Mouse (Mus musculus) cerebellum, adult 9-10 months (tissue): ENCODE results near the gene Psmg1.
"Not testable (repeated sequence)": the region's sequence is repeated elsewhere in the genome, so short reads cannot be mapped to it uniquely, and the experiment has no call there.

Experiments used
- DNase-seq: peaks from one replicate; pipeline ENCODE4 v3.0.0; 2022

Psmg1 gene

DNA sequence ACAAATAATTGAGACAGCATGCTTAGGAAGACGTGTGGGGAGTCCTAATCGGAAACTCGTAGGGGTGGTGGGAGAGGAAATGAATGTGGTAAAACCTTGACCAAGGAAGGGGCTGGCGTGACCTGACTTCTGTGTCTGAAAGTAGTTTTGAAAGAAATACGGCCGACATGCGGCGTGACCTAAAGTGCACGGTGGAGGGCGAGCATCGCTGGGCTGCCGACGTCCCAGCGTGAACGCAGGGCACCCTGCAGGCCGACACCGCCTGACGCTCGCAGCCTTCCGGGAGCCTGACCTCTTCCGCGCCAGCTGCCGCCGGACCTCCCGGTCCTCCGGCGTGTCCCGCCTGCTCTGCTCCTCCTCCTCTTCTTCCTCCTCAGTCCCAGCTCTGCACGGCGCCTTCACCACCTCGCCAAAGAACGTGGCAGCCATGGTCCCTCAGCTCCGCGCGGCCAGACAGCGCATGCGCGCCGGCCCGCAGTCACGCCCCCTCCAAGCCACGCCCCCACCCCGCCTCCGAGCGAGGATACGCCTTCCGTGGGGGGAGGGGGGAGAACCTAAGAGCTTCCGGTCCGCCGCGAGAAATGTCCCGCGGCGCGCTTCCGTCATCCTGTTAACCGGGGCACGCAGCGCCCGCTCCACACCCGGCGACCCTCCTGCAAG lies at the start of gene Psmg1:
Psmg1 (minus strand) TSS at position 499 of the 660 bp plus-strand sequence.
- DNase-seq, result peak; percentile 97

DNA sequence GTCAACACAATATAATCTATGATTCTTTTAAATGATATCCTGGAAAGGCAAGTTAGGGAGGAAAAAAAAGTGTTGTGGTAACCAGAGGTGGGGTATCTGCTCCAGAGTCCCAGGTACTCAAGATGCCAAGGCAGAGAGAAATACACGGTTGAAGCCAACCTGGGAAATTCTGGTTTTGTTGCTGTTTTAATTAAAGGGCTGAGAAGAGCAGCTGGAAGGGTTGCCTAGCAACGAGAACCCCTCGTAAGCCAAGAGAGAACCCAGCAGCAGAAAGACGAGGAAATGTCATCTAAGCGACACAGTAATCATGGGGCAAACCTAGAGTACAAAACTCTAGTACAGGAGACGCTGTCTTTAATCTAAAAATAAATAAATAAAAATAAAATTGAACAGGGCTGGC lies 48.8 kb upstream of the Psmg1 start:
- no peak for DNase-seq

DNA sequence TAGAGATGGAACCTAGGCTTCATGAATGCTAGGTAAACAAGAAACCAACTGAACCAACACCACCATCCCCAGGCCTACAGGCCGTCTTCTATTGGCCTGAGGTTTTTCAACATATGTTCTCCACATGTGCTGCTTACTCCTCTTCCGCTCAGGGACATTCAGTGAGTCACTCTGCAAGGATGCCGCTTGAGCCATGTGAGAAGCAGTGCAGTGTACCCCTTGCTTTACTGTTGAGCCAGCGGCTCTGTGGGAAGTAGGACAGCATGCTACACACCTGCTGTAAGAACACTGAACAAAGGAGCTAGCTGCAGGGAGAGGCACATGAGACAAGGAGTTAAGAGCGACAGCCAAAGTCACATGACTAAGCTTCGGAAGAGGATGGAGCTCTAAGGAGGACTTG lies 43.7 kb upstream of the Psmg1 start:
- no peak for DNase-seq

DNA sequence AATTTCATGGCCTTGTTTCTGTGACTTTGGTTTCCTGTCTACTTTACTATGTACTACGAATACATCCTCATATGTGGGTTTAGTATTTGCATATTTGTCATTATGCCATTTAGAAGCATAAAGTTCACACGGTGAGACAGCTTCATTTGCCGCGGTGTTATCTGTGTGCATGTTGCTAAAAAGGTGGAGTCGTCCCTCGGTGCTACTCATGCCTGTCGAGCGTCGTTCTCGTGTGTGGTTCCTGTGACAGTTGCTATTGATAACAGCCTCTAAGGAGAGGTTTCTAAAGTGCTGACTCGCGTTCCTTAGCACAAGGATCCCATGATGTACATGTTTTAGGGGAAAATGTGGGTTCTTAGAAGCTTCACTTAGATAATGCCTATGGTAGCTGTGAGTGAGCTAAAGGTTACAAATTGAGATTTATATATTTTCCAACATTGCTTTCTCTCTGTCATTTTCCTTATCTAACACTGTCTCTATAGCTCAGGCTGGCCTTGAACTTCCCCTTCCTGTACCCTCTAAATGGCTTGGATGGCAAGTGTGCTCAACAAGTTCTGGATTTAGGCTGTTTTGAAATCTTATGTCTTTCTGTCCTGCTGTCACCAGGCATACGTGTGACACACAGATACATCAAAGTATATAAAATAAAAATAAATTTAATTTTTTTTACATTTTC lies 41.7 kb upstream of the Psmg1 start:
- DNase-seq, result no peak

DNA sequence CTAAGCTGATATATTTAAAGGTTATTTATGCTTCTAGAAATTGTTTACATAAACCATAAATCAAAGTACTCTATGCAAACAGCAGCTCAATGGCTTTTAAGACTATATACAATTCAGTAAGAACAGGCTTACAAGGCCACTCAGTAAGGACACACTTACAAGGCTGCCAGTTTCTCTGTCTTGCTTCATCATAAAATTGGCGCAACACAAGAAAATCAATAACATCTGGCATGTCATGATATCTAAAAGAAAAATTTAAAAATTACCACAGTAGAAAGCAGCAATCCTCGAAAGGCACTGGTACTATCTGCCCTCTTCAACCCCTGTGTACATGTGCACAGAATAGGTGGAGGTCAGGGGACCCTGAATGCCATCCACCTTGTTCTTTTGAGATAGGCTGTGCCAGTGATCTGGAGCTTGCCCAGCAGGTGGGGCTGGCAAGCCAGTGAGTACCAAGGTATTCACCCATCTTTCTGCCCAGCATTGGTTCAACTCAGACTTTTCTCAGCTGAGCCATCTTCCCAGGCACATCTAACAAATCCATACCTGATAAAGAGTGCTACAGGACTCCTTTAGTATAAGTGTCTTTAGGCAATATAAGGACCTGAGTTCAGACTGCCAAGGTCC lies 39.8 kb upstream of the Psmg1 start:
- DNase-seq, result no peak

DNA sequence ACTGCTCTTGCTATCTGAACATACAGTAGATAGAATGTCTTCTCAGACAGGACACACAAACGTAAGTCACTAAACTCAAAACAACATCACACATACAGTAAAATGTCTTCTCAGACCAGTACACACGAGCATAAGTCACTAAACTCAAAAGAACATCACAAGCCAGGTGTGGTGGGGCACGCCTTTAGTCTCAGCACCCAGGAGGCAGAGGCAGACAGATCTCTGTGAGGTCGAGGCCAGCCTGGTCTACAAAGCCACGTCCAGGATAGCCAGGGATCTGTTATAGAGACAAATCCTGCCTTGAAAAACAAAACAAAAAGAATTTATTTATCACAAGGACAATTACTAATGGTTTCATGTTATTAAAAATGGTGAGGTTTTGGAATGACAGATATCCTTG lies 35.5 kb upstream of the Psmg1 start:
- DNase-seq, result no peak

DNA sequence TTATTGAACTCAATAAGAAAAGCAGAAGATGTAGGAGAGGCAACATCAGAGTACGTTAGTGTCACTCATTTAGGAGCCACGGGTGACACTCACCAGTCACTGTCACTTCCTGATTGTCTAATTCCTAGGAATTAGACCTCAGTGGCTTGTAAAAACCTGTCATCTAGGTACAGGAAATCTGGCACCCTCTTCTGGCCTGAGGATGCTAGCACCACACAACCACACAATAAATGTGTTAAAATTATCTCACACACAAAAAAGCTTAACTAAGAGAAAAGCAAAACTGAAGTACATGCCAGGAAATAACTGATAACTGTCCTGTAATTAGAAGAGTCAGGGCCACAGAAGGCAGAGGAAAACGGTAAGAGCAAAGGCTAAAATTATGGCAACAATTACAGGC lies 34.5 kb upstream of the Psmg1 start:
- DNase-seq, result no peak

DNA sequence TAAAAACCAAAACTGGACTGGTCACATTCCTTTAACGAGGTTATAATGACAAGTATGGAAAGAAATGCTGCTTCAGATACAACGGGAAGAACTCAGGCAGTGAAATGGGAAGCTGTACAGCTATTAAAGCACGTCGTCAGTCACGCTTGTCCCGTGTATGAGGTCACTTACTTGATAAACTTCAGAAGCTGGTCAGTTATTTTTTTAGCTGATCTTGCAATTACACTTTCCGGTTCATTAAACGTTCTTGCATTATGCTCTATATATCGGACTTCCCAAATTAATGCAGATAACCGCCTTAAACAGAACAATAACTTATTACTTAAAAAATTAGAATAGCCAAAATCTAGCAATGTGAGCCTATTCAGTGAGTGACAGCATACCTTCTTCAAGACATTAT lies 30.3 kb upstream of the Psmg1 start:
- DNase-seq, result no peak

DNA sequence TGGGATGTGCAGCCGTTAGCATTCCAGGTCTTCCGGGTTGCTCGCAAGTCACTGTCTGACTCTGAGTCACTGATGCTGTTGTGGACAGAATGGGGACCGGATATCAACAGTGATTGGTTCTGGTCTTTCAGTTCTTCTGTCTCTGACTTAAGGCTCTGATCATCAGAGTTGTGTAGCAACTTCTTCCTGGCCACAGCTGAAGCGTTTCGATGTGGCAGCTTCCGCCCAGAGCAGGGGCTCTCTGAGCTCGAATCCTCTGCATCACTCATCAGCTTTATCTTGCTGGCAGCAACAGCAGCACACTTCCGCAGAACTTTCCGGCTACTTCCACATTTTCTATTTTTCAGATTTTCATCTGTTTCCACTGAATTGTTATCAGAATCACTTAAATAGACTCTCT lies 18.4 kb upstream of the Psmg1 start:
- not testable (repeated sequence) for DNase-seq

DNA sequence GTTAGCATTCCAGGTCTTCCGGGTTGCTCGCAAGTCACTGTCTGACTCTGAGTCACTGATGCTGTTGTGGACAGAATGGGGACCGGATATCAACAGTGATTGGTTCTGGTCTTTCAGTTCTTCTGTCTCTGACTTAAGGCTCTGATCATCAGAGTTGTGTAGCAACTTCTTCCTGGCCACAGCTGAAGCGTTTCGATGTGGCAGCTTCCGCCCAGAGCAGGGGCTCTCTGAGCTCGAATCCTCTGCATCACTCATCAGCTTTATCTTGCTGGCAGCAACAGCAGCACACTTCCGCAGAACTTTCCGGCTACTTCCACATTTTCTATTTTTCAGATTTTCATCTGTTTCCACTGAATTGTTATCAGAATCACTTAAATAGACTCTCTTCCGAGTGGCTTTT lies 13.5 kb upstream of the Psmg1 start:
- DNase-seq, result not testable (repeated sequence)

DNA sequence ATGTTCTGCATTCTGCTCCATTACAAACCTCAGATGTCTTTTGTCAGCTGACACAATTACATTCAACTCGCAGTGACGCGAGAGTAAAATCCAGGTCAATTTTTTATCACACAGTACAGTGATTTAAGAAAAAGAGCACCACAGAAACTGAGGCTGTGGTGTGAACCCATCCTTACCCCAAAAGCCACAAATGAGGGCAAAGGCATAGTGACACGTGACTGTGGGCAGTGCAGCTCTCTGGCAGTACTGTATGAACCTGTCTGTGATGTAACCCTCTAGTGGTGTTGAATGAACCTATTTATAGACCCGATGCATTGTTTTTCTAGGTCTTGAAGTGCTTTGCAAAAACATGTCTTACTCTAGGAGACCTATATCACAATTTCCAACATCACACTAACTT lies 8.5 kb upstream of the Psmg1 start:
- DNase-seq, result no peak

DNA sequence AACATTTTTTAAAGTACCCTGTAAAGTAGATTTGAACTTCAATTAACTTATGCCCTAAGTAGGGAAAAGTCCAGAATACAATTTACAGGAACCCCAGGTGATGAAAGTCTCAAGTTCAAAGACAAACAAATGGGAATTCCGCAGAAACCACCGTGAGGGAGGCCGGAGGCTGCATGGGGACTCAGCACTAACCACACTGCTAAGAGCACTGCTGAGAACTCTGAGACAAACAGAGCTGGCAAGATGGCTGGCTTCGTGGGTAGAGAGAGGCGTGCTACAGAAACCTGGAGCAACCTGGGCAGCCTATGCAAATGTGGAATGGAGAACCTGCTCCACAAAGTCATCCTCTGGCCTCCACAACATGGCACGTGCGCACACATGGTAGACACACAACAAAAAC lies 5.4 kb upstream of the Psmg1 start:
- no peak for DNase-seq

DNA sequence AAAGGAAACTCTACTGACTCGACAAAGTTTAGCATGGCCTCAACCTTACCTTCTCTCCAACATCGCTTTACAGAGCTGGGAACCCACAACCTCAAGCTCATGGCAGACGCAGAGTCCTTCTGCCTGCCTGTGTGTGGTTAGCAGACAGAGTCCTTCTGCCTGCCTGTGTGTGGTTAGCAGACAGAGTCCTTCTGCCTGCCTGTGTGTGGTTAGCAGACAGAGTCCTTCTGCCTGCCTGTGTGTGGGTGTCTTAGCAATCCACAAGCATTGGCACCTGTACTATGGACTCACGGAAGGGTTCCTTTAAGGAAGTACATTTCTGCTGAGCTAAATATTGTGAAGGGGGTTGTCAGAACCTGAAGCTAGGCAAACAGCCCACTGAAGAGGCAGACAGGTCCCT lies 3.8 kb upstream of the Psmg1 start:
- not testable (repeated sequence) for DNase-seq

DNA sequence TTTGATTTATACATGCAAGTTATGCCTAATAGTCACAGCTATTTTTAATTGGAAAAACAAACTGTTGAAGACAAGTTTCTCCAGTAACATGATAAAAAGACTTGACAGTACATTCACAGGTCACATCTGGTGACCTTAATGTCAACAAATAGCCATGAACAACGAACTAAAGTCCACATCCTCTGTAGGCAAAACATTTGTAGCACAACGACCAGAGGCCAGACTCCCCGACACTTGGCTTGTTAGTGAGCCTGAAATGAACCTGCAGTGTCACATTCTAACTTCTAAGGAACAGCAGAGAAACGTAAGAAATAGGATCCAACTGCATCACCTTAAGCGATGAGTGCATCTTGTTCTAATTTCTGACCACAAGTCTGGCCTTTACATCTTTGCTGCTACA lies 1.8 kb upstream of the Psmg1 start:
- no peak for DNase-seq

DNA sequence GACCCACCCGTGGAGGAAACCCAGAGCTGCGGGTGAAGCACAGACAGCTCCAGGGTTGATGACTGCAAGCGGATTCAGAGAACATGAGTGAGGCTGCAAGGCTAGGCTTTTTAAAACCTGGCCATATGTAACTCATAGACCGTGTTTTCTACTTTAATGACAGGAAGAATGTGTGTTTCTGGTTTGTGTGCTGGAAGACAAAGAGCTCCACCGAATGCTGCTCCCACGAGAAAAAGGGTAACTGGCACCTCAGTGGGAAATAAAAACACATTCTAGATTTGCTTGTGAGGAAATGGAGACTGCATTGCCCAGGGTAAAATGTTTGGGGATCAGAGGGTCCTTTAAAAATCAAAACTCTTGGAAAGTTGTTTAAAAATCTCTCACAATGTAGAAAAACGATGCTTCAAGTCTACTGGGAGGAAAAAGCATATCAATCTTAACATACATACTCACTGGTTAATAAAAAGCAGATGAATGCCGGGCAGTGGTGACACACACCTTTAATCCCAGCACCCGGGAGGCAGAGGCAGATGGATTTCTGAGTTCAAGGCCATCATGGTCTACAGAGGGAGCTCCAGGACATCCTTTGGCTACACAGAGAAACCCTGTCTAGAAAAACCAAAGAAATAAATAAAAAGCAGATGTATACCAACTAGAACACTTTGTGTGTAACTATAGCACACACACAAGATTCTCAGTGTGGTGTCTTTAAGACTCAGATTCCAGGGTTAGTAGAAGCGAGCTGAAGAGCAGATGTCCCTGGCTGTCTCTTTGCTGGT lies 551 bp upstream of the Psmg1 start:
- DNase-seq, result no peak

DNA sequence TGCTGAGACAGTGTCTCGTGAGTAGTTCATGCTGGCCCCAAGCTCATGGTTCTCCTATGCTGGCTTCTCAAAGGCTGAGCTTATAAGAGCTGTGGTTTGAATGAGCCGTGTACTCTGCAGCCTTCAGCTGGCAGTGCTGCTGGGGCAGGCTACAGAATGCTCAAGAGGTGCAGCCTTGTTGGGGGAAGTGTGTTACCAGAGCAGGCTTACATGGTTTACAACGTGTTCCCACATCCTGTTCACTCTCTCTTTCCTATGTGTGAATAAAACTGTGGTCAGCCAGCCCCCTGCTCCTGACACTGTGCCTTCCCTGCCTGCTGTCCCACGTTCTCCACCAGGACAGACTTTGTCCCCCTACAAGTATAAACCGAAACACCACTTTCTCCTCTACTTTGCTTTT lies 5.8 kb downstream of the Psmg1 start:
- DNase-seq, result no peak

DNA sequence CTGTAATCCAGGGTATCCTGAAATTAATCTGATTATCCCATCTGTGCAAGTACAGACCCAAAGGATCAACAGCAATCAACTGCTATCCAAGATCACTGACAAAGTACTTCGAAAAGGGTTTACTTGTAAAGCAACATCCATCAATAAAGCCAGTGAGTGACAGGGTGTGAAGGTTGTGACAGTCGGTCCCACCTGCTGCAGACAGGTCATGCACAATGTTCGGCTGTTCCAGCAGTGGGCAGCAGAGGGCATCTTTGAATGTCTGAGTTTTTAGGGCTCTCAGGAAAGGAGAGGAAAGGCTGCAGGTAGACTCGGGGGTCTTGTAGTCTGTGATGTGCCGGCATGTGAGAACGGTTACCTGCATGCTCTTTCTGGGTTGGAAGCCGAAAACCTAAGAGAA lies 7.2 kb downstream of the Psmg1 start:
- no peak for DNase-seq

DNA sequence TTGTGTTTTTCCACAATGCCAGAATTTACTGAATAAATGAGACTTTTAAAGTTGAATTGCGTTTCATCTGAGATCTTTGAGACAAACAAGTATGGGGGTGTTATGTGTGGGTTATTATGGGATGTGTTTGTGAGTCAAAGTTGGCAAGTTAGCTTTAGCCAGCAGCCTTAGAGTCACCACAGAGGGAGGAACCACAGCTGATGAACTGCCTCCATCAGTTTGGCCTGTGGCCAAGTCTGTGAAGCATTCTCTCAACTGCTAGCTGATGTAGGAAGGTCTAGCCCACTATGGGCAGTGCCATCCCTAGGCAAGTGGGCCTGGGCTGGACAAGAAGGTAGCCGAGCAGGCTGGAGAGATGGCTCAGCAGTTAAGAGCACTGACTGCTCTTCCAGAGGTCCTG lies 19.9 kb downstream of the Psmg1 start:
- no peak for DNase-seq

DNA sequence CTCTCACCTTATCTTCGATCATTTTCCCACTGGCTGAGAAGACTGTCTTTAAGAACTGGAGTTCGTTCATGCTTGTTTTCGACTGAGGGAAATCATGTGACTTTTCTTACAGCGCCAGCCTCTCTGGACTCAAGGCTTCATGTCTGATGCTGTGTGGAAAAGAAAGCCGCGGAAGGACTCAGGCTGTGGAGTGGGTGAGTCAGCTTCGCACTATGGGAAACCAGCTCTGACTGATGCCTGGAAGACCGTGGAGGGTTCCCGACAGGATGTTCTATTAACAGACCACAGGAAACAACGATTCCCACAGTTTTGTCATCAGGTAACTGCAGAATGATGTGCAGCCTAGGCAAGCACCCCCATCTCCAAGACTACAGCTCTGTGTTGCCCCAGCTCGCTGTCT lies 23.3 kb downstream of the Psmg1 start:
- DNase-seq, result no peak

DNA sequence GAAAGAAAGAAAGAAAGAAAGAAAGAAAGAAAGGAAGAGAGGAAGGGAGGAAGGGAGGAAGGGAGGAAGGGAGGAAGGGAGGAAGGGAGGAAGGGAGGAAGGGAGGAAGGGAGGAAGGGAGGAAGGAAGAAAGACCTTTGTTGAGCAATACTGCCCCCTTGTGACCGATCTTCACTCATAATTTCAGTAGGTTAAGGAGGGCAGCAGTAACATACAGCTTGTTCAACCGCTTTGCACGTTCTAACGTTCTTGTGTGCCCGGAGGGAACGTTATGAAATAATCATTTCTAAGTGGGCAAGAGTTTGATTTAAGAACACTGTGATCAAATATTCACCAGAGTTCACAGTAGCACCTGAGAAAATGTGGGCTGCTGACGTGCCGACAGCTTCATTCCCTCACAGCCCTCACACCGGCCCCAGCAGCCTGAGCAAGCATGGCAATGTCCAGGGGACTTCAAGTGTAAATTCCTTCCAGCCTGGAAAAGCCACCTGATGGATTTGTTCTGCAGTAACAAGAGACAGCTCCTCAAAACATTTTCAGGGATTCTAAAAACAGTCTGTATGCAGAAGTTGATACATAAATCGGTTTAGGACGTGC lies 26.2 kb downstream of the Psmg1 start:
- DNase-seq, result peak; percentile 49

DNA sequence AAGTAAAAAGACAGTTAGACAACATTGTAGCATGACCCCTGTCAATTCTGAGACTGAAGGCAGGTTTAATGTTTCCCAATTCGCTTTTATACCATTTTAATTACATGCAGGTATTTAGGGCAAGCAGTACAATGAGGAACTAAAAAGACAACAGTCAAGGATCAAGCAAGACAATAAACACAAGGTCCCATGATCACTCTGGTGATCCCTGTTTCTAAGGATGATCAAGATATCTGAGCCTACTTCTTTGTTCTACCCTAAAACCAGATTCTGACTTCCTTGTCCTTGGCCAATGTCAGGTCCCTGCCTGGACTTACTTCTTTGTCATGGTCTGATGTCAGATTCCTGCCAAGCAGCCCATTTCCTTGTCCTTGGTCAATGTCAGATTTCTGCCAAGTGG lies 29.3 kb downstream of the Psmg1 start:
- DNase-seq, result not testable (repeated sequence)

DNA sequence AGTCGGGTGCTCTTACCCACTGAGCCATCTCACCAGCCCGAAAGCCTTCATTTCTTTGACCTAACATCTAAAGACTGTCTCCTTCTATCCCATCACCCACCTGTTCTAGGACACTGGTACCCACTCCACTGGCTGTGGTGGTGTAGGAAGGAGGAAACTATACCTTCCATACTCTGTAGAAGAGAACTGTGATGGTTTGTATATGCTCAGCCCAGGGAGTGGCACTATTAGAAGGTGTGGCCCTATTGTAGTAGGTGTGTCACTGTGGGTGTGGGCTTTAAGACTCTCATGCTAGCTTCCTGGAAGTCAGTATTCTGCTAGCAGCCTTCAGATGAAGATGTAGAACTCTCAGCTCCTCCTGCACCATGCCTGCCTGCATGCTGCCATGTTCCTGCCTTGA lies 30.1 kb downstream of the Psmg1 start:
- DNase-seq, result not testable (repeated sequence)

DNA sequence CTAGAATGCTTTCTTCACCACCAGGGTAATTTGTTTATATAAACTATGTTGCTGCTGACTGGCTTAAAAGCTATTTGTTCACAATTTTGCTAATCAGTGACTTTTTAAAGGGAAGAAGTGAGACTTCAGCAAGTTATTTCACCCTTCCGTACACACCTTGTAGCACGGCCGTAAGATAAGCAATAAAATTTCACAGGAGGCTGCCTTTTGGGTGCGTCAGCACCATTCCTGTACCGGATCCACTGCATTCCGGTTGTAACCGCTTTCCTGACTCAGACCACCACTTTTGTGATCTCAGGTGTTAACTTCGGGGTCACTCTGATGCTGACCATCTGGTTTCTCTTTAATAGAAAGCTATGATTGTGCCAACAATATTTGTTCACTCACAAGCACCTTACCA lies 32.7 kb downstream of the Psmg1 start:
- no peak for DNase-seq
